Mouse (Mus musculus) ovary, postnatal 36 days (tissue): ENCODE measurements around the gene Capzb.
A peak's percentile ranks its signal among the peaks of the same experiment; 100 is the strongest.

Experiments used
- DNase-seq: peaks from one replicate; pipeline ENCODE4 v3.0.0; 2022; ENCODE audit warnings: low spot score, mixed read lengths

Capzb gene

DNA sequence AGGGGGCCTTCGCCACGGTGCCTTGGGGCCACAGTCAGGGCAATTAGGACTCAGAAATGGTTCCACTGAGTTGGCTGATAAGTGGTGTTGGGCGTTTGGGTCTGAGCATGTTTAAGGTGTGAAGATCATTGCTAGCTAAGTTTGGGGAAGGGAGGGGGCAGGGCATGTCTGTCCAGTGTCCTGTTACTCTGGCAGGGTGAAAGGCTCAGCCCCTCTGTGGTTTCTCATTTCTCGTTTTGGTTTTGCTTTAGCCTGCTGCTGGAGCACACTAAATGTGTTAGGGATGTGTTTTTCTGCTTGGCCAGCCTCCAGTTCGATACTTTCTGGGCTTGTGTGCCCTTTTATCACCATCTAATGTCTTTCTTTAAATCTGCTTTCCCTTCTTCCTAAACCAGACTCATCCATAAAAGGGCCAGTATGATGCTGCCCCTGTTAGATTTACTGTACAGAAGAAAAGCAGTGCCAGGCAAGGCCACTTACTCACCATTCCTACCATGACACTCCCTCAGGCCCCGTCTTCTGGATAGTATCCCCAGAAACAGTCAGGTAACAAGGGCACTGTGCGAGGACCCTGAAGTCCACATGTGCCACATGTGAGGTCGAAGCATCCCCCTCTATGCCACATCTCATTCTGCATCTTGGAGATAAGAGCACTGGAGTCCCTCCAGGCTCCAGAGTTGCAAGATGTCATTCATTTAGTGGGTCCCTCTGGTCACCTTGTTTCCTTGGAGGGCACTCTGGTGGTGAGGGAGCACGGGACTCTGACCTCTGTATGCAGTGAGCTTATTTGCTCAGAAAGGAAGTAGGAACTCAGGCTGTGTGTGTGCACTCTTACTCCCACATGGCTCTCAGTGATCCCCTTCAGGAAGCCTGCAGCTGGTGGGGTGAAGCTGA is 15.8 kb downstream of the Capzb start:
- no peak for DNase-seq

DNA sequence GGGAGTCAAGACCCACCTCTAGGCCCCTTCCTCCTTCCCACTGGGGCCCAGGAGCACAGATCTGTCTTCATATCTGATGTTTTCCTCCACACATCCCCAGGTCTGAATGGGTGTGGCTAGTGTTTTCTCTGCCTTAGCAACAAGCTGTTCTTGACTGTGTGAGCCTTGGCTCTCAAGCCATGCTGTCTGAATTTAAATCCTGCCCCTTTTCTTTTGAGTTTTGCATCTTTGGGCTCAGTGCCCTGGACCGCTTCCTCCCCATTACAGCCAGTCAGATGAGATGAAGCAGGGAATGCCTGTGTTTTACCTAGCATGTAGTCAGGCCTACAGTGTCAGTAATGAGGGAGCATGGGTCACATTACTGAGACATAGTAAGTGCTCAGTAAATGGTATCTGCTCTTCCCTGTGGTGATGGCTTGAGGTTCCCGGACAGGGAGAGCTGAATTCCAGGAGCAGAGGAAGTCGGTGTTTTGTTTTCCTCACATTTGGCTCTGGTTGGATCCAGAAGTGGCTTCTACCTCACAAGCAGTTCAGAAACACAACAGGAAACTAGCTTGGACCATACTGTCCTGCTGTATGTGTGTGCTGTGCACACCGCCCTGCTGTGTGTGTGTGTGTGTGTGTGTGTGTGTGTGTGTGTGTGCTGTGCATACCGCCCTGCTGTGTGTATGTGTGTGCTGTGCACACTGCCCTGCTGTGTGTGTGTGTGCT is 16.6 kb downstream of the Capzb start:
- no peak for DNase-seq

DNA sequence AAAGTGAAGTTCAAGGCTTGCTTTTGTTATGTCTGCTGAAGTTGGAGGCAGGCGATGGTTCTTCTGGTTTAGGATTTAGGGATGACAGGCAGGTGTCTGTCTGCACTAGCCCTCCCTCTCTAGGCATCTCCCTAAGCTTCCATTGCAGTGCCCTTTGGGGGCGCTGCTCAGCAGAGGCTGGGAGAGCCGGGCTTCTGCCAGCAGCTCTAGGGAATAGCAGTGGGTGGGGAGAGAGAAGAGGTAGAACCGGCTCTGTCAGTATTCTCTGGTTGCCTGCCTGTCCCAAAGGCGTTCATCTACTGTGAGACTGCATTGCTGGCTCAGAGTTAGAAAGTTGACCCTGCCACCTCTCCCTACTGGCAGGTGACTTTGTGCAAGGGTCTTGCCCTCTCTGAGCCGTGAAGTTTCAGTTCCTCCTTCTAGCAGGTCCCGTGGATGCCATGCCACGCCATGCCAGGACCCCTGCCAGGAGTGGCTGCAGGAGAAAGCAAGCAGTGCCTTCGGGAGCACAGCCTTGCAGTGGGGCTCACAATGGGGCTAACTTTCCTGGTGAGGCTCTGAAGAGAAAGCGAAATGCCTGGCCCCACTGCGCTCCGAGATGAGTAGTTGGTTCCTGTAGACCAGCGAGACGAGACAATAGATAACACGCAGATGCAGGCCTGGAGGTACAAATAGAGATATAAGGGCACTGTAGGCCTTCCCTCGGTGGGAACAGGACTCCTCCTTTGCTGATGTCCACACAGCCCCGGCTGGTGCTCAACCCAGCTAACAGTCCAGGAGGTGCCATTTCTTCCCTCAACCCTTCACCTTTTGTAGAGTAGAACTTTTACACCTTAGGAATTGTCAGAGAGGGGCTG is 19.5 kb downstream of the Capzb start:
- no peak for DNase-seq

DNA sequence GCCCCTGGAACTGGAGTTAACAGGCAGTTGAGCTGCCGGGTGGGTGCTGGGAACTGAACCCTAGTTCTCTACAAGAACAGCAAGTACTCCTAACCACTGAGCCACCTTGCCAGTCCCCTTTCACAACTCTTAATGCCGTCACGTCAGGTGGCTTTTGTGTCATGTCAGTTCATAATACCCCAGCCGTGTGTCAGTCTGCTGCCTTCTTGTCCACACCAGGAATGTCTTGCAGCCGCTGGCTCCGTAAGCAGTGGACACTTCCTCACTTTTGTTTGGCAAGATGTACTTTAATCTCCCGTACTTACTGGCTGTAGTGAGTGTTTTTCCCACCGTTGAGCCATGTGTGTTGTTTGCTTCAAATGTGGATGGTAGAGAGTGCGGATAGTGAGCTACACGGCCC is 20.4 kb downstream of the Capzb start:
- no peak for DNase-seq

DNA sequence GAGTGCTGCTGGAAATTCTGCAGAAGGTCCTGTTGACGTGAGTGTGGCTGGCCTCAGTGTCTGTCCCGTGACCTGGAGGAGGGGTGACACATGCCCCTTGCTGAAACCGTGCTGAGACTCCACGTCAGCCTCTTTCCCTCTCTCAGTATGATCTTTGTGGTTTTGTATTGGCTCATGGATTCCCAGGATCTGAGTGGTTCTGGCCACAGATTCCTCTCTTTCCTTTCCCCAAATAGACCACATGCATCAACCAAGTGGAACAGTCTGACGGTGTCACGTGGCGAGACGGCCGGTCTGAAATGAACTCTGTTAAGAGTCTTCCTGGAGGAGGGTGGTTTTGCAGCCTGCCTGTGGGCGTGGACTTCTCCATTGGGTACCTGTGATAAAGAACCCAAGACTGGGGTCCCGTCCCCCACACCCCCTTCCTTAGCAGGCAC is 21.3 kb downstream of the Capzb start:
- no peak for DNase-seq

DNA sequence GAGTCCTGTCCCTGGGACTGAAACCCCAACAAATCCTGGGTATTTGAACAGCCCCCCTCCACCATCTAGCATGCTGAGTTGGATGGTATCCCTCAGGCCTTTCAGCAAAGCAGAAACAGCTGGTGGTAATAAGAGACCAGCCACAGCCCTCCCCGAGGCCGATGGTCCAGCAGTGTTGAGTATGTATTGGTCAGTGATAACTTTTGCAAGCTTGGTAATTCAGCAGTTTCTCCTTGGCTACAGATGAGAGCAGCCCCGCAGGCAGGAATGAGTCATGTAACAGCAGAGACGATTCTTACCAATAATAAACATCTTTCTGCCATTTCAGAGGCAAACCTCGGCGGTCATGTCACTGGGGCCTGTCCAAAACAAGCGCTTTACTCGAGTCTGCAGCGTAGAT is 23.9 kb downstream of the Capzb start:
- DNase-seq: no peak

DNA sequence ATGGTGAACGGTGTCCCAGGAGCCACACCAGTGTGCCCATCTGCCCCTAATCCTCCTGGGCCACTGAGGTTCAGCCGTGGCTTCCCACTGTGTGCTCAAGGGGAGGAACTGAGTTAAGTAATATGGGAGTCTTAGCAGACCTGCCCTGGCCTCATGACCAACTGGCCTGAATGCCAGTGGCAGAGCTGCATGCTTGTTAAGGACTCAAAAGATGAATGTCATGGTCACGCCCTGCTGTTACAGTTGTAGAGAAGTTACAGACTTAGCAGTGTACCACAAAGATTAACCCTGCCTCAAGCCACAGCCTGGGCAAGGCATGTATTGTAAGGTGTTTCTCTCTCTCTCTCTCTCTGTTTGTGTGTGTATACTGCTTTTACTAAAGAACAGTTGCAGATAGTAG is 25.8 kb downstream of the Capzb start:
- DNase-seq: no peak

DNA sequence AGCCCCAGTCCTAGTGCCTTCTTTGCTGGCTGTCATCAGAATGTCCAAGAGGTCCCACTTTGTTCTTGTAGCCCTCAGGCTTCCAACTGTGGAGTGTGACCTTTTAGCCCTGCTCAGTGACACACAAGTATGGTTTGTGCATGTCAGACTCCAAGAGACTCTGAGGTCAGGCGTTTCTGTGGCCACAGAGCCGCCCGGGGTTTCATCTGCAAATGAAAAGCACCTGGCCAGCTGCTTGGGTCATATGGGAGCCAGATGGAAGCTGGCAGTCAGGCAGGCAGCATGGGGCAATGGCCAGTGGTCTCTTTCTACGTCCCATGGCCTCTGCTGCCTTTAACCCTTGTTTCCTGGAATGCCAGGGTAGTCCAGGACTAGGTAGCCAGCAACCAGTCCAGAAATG is 27.0 kb downstream of the Capzb start:
- DNase-seq: no peak

DNA sequence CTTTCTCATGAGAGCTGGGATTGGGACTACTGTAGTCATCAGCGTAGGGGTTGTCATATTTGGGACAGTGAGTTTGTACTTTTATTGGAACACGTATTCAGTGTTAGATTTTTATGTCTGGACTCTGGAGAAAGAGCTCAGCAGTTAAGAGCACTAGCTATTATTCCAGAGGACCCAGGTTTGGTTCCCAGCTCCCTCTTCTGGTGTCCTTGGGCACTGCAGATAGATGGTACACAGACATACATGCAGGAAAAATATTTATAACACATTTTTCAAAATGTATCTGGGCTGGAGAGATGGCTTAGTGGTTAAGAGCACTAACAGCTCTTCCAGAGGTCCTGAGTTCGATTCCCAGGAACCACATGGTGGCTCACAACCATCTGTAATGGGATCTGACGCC is 28.3 kb downstream of the Capzb start:
- DNase-seq: no peak

DNA sequence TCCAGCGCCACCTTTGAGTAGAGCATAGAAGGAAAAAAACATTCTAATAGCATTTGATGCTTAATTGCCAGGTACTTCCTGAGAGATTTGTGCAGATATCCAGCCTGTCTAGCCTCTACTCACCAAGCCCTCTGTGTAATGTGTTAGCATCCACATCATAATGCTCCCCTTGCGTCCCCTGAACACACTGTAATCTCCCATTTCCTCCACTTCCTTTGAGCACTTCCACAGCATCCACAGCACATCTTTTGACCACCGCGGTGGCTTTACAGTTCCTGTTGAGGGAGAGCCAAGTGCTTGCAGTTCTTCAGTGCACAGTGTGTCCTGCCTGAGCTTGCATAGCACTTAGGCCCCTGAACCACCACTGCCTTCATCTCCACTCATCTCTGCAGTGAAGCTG is 29.1 kb downstream of the Capzb start:
- no peak for DNase-seq

DNA sequence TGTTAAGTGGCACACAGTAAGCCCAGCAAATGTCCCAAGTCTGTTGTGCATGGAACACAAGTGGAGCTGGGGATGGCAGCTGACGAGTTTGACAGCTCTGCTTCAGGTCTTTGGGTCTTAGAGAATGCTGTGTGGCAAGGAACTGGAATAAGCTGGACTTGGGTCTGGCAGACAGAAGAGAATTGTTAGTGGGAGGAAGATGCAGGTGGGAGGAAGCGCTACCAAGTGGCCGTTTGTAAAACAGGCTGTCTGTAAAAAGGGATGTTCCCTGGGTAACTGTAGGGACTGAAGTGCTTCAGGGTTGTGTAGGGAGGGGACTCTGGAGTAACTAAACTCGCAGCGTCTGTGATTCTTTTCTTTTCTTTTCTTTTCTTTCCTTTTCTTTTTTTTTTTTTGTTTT is 32.4 kb downstream of the Capzb start:
- no peak for DNase-seq

DNA sequence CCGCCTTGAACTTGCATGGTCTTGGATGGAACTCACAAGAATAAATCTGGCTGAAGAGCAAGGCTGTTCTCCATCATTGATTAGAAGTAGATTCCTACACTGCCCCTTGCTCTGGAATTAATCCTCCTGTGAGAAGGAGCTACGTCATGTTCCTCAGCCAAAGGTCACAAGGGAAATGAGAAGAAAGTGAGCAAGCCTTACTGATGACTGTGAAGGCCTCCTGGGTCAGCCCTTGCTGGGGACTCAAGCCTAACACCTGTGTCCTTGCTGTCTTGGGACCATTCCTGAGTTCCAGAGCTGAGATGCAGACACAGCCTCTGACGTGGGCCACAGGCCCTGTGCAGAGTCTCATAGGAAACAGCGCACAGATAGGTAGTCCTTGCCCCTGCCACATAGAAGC is 33.2 kb downstream of the Capzb start:
- no peak for DNase-seq

DNA sequence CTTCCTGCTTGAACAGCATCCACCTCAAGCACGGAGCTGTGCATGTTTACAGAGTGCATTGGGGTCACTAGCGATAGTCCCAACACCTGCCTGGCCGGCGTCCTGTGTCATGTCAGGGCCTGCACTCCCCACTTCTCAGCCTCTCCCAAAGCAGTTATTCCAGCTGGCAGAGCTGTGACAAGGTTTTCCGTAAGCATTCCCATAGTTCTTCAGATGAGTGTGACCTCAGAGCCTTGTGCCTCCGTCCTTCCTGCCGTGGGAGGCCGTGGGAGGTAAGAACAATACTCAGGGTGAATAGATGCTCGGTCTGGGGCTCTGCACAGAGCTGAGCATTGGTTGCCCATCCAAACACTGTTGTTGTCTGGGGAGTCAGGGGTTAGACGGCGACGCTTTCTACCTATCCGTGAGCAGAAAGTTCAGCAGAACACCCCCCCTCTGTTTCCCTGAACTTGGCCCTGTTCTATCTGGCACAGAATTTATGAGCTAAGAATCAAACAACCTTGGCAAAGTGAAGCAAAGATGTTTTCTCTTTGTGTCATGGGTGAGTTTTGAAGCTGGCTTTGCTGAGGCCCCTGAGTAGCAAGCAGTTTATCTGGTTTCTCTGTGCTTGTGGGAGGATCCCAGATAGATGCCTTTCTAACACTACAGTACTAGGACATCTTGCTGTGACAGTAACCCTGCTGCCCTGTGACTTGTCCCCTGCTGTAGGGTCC is 34.0 kb downstream of the Capzb start:
- no peak for DNase-seq

DNA sequence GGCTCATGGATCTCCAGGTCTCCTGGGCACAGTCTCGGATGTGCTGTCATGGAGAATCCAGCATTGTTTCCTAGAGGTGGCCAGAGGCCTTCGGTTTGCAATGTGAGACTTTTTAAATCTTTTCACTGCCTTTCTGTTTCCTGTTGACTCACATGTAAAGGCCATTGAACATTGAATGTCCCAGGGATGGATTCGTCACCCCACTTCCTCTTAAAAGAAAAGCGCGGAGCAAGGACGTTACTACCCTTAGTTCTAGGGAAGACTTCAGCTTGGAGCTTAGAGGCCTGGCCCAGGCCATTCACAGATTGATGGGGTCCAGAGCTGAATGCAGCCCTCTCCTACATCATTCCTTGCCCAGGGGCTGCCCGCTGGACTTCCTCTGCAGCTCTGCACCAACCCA is 35.2 kb downstream of the Capzb start:
- no peak for DNase-seq

DNA sequence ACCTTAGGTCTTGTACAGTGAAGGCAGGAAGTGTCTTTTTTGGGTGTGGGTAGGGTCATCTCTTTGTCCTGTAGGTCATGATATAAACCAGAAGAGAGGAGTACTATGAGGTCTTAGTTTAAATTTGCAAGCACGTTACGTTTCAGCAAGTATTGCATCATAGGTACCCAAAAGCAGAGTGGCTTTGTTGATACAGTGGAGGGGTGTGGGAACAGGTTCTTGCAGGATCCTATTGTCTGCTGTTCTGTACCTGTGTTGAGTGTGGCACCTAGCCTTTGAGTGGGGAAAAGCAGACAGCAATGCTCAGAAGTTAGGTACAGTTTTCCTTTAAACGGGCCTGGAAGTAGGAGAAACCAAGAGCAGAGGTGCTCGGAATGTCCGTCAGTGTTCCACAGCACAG is 36.6 kb downstream of the Capzb start:
- no peak for DNase-seq

DNA sequence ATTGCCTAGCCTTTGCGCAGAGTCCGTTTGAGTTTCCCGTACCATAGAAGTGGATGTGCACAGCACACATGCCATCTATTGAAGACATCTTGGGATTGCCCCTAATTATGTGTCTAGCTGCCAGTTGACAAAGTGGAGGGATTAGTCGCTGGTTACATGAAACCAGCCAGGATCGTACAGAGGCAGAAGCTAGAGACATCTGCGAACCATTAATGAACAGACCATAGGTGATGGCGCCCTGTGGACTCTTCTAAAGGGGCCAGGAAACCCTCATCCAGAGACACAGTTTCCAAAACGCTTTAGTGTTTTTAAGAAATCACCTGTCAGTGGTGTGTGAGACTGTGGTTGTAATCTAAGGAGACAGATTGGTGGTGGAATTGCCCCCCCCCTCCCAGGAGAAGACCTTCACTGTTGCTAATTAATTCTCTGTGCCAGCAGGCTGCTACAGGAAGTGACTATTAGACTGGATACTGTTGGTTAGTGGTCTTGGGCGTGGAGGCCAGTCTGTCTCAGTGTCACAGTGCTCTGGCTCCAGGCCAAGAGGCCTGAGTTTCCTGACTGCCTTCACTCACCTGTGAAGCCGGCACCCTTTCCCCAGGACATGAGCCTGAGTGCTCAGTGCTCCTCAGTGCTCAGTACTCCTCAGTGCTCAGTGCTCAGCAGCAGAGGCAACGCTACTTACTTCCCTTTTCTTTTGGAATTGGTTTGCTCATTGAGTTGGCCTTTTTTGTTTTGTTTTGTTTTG is 37.8 kb downstream of the Capzb start:
- no peak for DNase-seq

DNA sequence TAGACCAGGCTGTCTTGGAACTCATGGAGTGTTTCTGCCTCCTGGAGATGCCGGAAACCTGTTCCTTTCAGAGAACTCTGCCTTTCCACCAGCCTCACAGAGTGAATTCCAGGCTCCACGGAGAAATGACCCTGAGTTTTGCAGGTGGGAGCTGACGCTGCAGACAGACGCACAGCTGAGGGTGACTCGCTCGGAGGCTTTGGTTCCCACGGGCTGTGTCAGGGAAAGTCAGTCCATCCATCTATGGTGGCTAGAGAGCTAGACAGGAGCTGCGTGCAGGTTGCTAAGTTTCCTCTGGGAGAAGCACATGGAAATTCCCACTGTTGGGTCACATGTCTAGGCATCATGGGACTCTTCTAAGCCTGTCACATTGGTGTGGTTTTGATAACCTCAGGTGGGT is 38.5 kb downstream of the Capzb start:
- no peak for DNase-seq

DNA sequence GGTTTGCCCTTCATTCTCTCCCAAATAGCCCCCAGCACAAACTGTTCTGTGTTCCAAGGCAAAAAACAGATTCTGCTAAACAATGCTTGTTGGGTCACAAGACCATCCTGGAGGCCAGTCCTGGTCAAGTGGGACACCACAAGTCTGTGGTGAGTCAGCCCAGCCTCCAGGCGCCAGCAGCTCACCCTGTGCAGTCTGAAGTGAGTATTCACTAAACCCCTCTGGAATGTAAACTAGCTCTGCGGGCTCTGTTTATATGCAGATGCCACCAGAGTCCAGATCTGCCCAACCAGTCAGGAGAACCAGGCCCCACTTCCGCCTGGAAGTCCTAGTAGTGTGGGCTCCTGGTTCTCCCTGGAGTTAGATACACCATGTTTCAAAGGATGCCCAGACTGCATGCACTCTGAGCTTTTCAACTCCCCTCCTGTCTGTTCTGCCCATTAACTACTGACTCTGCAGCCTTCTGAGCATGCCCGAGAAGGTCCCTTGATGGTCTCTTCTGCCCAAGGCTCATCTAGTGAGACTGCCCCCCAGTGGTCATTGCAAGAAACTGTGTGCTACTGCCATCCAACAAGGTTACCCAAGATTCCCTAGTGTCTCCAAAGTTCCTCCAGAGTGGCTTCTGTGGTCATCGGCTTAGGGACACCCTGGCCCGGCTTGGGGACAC is 39.9 kb downstream of the Capzb start:
- peak; percentile 55 for DNase-seq

DNA sequence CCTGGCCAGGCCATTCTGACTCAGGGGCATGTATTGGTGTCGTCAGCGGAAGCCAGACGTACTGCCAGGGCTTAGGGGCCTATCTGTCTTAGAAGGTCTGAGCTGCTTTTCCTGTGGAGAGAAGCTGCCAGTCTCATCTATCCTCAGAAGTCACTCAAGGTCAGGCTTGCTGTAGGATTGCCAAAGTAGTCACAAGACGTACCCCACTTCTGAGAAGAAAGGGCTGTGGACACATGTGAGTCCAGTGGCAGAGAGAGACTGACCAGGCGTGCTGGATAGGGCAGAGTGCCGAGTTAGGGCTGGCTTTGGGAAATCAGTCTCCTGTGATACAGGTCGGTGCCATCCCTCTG is 40.4 kb downstream of the Capzb start:
- DNase-seq: no peak

DNA sequence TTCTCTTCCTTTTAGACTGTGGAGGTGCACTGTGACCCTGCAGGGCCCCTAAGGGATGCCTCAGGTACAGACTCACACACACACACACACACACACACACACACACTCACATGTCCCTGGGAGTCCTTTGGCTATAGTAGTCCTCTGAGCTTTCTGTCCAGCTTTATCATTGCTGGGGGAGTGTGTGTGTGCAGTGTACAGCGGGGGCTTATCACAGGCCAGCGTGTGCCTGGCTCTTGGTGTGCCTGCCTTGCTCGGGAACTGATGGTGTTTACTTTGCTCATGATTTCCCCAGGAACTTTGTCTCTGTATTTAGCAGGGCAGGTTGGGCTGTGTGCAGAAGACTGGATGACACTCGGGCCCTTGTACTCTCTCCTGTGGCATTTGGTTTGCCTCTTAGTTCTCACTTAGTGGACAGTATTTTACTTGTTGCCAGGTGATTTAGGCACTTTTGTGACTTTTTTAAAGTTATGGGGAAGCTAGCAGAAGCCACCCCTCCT is 41.1 kb downstream of the Capzb start:
- no peak for DNase-seq

DNA sequence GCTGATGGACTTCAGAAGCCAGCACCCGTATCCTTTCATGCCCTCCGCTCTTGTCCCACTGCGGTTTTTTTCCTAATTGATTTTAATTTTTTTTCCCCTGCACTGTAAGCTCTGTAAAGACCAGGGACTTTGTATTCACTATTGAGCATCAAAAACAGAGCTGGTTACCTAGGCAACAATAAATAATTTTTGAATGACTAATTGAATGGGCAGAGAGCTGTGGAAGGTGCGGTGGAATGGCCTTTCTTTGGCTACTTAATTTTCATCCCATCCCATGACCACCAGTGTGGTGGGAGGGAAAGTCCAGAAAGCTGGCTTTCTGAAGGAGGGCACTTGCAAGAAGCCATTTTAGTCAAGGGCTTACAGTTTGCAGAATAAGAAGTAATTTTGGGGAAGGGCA is 41.6 kb downstream of the Capzb start:
- DNase-seq: no peak
